Mouse (Mus musculus) C2C12 (cell line): ENCODE measurements around the gene Lrrc29. TPM values are rescaled to one million over a fixed set of nuclear protein-coding genes. Genes with fewer than 3 reads are reported as not detected.

Source experiments
- H3K27me3 ChIP-seq: one replicate; pipeline ENCODE4 v1.6.1; 2011; ENCODE audit not compliant: control insufficient read depth, insufficient read depth, insufficient read length
- H3K36me3 ChIP-seq: one replicate; pipeline ENCODE4 v1.6.1; 2011; ENCODE audit not compliant: control insufficient read depth, insufficient read depth
- H3K4me3 ChIP-seq: one replicate; pipeline ENCODE4 v1.5.1; 2011; ENCODE audit warnings: mild to moderate bottlenecking, control low read depth; ENCODE audit not compliant: poor library complexity, insufficient read depth, severe bottlenecking
- H3K79me2 ChIP-seq: one replicate; pipeline ENCODE4 v1.6.1; 2011; ENCODE audit not compliant: control insufficient read depth, insufficient read depth
- H3K79me3 ChIP-seq: one replicate; pipeline ENCODE4 v1.6.1; 2011; ENCODE audit warnings: low read depth, control low read depth
- H3ac ChIP-seq: one replicate; pipeline ENCODE3; 2011; ENCODE audit warnings: low read depth; ENCODE audit not compliant: control insufficient read depth, insufficient read length
- CEBPB ChIP-seq: IDR thresholded peaks from one replicate; pipeline ENCODE4 v1.6.1; 2011; ENCODE audit warnings: low read depth, mild to moderate bottlenecking, control low read depth, moderate library complexity
- CTCF ChIP-seq: IDR thresholded peaks from one replicate; pipeline ENCODE4 v1.5.1; 2011; ENCODE audit not compliant: control insufficient read depth, insufficient read depth, insufficient read length
- FOSL1 ChIP-seq: IDR thresholded peaks from one replicate; pipeline ENCODE4 v1.8.0; 2011; ENCODE audit warnings: mild to moderate bottlenecking, low read length; ENCODE audit not compliant: poor library complexity, insufficient read depth, severe bottlenecking
- MAX ChIP-seq: IDR thresholded peaks from one replicate; pipeline ENCODE4 v1.6.1; 2011; ENCODE audit warnings: mild to moderate bottlenecking, control low read depth
- MYOD1 ChIP-seq: IDR thresholded peaks from one replicate; pipeline ENCODE4 v1.6.1; 2011; ENCODE audit warnings: low read depth; ENCODE audit not compliant: control insufficient read depth, insufficient read length
- MYOG ChIP-seq: IDR thresholded peaks from one replicate; pipeline ENCODE4 v1.6.1; 2011; ENCODE audit not compliant: control insufficient read depth, insufficient read length; ENCODE audit errors: extremely low read depth
- USF1 ChIP-seq: IDR thresholded peaks from one replicate; pipeline ENCODE4 v1.6.1; 2011; ENCODE audit warnings: low read depth, mild to moderate bottlenecking, control low read depth, moderate library complexity
- polyA plus RNA-seq: library from polyadenylated mRNA; unstranded; fragments of >200 nt; fragmentation: generic; extraction: Trizol; gene quantifications from one replicate; pipeline ENCODE4 v1.2.1, GENCODE M21; 2012; ENCODE audit warnings: missing spikeins

Gene Lrrc29
- polyA plus RNA-seq, 1 experiment = 0.69 TPM

DNA sequence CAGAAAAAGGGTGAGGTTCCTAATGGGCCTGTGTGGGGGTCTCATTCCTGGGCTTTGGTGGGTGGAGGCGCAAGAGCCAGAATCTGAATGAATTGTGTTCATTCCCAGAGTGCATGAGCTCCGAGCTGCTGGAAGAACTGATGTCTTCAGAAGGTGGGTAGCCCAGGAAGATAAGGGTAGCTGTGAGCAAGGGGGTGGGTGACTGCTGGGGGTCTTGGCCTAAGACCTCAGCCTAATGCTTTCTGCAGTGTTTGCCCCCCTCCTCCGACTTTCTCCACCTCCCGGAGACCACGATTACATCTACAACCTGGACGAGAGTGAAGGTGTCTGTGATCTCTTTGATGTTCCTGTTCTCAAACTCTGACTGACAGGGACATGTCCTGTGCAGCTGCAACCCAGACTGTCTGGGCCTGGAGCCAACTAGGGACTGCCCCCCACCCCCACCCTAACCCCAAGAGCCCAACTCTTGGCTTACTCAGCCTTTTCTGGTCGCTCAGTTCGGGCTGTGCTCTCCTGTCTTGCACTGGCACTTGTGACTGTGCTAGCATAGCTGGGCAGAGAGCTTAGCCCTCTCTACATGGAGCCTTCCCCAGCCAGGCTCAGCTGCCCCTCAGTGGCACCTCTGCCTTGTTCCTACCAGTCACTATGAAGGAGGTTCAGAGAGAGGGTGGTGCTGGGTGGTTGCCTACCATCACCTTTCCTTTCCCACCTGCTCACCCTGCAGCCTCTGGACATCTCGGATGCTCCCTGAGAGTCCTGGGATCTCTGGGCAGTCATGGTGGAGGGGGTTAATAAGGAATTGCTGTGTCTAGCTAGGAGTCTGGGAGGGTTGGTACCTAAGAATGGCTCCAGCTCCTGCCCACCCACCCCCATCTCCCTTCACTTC is 21.5 kb downstream of the Lrrc29 start:
- peak; percentile 68 for TF ChIP-seq MYOD1
- TF ChIP-seq CTCF = no peak
- H3K4me3 ChIP-seq = no peak overlapping the region
- H3ac ChIP-seq = no peak overlapping the region
- peaks cover 9% of the 10 kb centered on the region for H3K79me3 ChIP-seq
- H3K36me3 ChIP-seq = peaks cover 73% of the 10 kb centered on the region
- H3K27me3 ChIP-seq = no peaks in the 10 kb centered on the region
- H3K79me2 ChIP-seq = peaks cover 33% of the 10 kb centered on the region

DNA sequence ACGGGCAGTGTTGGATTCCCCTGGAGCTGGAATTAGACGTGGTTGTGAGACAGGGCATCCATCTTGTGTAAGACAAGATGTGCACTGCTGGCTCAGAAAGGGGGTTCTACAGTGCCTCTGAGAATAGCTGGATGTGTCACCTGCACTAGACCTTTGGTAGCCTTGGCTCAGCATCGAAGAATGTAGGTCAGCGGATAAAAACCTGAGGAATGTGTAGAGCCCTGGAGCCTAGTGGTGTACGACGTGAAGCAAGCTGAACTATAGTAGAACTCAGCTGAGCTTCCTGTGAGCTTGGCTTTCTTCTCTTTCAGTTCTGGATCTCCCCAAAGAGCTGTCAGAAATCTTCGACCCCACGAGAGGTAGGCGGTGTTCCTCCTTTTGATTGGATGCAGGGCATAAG is 22.2 kb downstream of the Lrrc29 start:
- no peak overlapping the region for H3ac ChIP-seq
- H3K4me3 ChIP-seq = no peak overlapping the region
- H3K79me3 ChIP-seq = peaks cover 16% of the 10 kb centered on the region
- H3K36me3 ChIP-seq = peaks cover 78% of the 10 kb centered on the region
- peaks cover 40% of the 10 kb centered on the region for H3K79me2 ChIP-seq
- no peaks in the 10 kb centered on the region for H3K27me3 ChIP-seq
- TF ChIP-seq MYOG (no peak), MYOD1 (no peak), CEBPB (no peak), MAX (no peak), FOSL1 (no peak), CTCF (no peak), USF1 (no peak)

DNA sequence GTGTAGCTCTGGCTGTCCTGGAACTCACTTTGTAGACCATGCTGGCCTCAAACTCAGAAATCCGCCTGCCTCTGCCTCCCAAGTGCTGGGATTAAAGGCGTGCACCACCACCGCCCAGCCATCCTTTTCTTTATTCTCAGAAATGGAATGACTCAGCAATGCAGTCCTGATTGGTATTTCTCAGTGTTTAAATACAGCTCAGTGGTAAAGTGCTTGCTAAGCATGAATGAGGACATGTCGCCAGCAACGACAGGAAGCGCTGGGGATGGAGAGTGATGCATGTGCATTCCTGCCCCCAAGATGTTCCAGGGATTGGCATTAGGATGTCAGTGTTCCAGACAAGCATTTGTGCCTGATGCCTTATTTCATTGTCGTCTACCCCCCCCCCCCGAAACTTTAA is 22.7 kb downstream of the Lrrc29 start:
- peaks cover 44% of the 10 kb centered on the region for H3K79me2 ChIP-seq
- H3K4me3 ChIP-seq = no peak overlapping the region
- H3K79me3 ChIP-seq = peaks cover 21% of the 10 kb centered on the region
- H3K27me3 ChIP-seq = no peaks in the 10 kb centered on the region
- no peak overlapping the region for H3ac ChIP-seq
- H3K36me3 ChIP-seq = peaks cover 78% of the 10 kb centered on the region
- TF ChIP-seq CTCF (no peak), FOSL1 (no peak), USF1 (no peak), MYOD1 (no peak), MAX (no peak), CEBPB (no peak), MYOG (no peak)

DNA sequence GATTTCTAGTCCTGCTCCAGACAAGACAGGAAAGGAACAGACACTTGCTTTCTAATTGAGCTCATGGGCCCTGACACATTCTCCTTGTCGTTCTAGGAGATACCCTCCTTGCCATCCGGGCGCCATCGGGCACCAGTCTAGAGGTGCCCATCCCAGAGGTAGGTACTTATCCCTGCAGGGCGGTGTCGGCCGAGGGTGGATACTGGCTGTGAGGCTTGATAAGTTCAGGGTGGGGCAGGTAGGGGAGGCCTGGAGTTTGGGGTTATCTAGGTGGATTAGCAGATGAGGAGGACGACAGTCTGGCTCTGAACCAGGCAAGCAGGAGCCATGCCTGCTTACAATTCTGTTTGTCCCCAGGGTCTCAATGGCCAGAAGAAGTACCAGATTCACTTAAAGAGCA is 26.1 kb downstream of the Lrrc29 start:
- Histone ChIP-seq H3K79me2 (peaks cover 59% of the 10 kb centered on the region), H3ac (no peak overlapping the region), H3K27me3 (no peaks in the 10 kb centered on the region), H3K4me3 (no peak overlapping the region), H3K36me3 (peaks cover 56% of the 10 kb centered on the region), H3K79me3 (peaks cover 29% of the 10 kb centered on the region)
- TF ChIP-seq MYOD1 (no peak), FOSL1 (no peak), CTCF (no peak), CEBPB (no peak), USF1 (no peak), MAX (no peak), MYOG (no peak)

DNA sequence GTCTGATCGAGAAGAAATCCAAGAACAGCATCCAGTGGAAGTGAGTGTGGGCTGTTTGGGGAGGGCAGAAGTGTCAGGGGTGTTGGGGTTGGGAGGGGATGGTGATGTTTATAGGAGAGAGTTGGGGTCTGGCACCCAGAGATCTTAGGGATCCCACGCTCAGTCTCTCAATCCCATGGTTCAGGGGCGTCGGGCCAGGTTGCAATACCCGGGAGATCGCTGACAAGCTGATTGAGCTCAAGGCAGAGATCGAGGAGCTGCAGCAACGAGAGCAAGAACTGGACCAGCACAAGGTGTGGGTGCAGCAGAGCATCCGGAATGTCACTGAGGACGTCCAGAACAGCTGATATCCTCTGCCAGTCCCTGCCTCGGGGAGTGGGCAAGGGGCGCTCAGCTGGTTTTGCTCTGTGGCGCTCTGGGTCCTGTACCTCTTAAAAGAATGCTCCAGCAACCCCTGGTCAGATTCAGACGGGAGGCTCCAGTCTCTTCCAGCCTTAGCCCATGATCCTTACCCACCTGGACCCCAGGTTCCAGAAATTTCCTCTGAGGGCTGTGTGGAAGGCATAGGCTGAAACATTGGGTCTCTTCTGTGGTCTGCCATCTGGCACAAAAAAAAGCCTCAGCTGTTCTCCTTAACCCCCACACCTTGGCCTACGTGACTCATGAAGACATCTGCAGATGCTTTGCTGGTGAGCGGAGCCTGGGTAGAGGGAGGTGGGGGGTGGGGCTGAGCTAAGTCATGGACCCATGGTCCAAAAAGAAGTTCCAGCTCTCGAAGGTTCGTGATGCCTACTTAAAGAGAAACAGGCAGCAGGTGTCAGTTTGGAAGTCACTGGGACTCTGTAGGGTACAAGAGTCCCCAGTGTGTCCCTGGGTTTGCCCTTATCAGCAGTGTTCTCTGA is 27.5 kb downstream of the Lrrc29 start:
- Histone ChIP-seq H3K27me3 (no peaks in the 10 kb centered on the region), H3K36me3 (peaks cover 47% of the 10 kb centered on the region), H3K79me3 (peaks cover 29% of the 10 kb centered on the region), H3K79me2 (peaks cover 59% of the 10 kb centered on the region), H3ac (peak overlapping the region; percentile 96), H3K4me3 (peak overlapping the region; percentile 97)
- TF ChIP-seq CTCF (no peak), MYOG (no peak), CEBPB (no peak), MYOD1 (peak; percentile 28), USF1 (no peak), FOSL1 (no peak), MAX (no peak)
